Mouse (Mus musculus): ENCODE data around the gene Islr.

The Islr gene

DNA sequence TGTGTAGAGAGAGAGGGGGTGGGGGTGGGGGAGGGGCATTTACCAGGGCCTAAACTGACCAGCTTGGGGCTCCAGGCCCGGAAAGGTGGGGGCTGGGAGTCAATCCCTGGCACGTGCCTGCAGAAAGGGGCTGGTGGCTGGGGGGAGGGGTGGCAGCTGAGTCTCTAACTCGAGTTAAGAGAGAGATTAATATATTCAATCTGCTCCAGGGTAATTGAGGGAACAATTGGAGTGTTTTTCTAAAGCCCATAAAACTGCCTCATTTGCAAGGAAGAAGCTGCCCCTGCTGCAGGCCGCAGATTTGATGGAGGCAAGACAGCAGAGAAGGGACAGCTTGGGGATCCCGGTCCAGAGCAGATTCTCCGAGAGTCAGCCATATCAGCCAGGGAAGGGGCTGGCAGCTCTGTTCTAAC lies 91.2 kb downstream of the Islr start:
- DNase-seq (ENCODE audit: low read depth, low spot score), result no peak

DNA sequence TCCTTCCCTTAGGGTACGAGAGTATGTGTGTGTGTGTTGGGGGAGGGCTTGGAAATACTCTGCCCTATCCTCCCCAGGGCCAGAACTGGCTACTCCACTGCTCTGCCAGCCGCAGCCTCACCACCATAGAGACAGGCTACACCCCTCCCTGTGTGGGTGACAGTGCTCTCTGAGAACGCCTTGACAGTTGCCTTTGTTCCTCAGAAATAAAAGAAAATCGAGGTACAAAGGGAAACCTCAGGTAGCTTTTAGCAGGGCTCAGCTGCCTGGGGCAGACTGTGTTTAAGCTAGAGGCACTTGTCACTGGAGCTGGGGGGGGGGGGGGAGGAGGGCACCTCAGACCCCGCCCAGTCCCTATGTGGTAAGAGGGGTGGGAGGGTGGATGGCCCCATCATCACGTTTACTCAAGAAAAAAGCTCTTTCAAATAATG lies 91.8 kb downstream of the Islr start:
- no peak for DNase-seq (ENCODE audit: low read depth, low spot score)

DNA sequence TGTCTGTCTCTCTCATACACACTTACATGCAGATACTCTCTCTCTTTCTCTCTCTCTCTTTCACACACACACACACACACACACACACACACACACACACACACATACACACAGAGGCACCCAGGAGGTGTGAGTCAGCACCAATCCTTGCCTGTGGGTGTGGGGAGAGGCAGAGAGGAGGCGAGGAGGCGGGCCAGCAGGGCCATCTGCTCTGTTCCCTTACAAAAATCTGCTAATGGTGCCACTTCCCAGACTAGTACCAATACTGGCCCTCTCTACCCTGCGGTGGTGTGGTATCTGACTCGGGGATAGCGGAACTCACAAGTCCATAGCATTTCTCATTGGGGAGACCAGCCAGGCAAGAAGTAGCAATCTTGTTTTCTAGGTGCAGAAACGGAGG lies 92.7 kb downstream of the Islr start:
- no peak for DNase-seq (ENCODE audit: low read depth, low spot score)

DNA sequence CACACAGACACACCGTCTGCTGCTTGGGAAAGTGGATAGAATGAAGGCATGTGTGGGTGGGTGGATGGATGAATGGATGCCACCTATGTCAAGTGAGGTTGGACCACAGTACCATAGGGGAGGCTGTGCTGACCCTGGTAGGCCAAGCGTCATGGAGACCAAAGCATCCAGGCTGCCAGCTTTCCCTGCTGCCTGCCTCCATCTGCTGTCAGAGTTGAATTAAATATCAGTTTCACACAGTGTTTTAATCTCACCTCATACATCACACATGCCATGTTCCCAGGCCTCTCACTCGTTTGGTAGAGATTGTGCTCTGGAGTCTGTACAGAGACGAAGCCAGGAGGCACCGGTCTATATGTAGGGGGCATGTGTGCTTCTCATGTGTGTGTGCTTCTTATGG lies 93.3 kb downstream of the Islr start:
- DNase-seq (ENCODE audit: low read depth, low spot score), result no peak

- no peak for DNase-seq (ENCODE audit: low read depth, low spot score)
These were observed 96.6 kb downstream of the Islr start for GRCm38 (mm10) chr9:58107494-58107893.

Measured in A20 (cell line).